Mouse (Mus musculus) Patski (cell line): ENCODE results near the gene Btg4. TPM values are rescaled to one million over a fixed set of nuclear protein-coding genes. Genes with fewer than 3 reads are reported as not detected.

Source experiments
- ATAC-seq: fragments of 100-300 bp; one replicate; pipeline ENCODE4 v1.8.0; 2021
- CTCF ChIA-PET: fragments of 350-600 bp; sonication (Branson Sonifier 250); formaldehyde crosslinking; loops from one replicate; lab custom pipeline; 2022; ENCODE audit warnings: inconsistent platforms; lab: Charles Lee
- POLR2A ChIA-PET: fragments of 350-600 bp; sonication (Branson Sonifier 250); formaldehyde crosslinking; loops from one replicate; lab custom pipeline; 2022; ENCODE audit warnings: antibody characterized with exemption, inconsistent platforms; lab: Charles Lee
- DNase-seq: peaks from one replicate; pipeline ENCODE4 v3.0.0-alpha.2; 2011; ENCODE audit warnings: low read depth, low spot score
- H3K27me3 ChIP-seq: fragments of 371-371 bp; one replicate; pipeline ENCODE4 v1.5.1; 2021
- CTCF ChIP-seq: fragments of 100-300 bp; IDR thresholded peaks from one replicate; pipeline ENCODE4 v1.5.1; 2021
- in situ Hi-C: fragments of 300-500 bp; cut with MboI; formaldehyde crosslinking; loops from 3 replicates; pipeline ENCODE4 v1.11.1; 2018; ENCODE audit warnings: low pct_unique_long_range_greater_than_20kb, mixed read lengths
- polyA plus RNA-seq: library from polyadenylated mRNA; unstranded; gene quantifications from one replicate; pipeline ENCODE4 v1.2.3, GENCODE M21; 2021

Btg4 gene
- polyA plus RNA-seq, 1 experiment from 2014 or later: not detected

DNA sequence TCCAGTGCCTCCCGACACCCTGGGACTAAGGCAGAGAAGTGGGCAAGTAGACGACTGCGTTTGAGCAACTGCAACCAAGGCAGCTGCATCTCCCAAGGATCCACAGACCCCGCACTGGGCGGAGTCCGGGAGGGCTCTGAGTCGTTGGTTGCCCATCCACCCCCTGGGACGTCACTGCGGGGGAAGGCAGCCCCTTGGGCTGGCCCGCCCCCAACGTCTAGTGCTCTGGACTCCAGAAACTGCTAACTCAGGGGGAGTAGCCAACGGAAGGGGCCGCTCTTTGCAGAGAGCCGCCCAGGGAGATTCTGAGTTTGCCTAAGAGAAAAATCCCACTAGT lies 16.2 kb downstream of the Btg4 start, which contains the start of gene Layn:
Gene Layn, minus strand, starts transcription at position 116 of the 337 bp plus-strand sequence.
- in situ Hi-C loops: no loop called here
- no peak for ATAC-seq
- DNase-seq: no peak
- ChIA-PET POLR2A (no interaction called here), CTCF (no interaction called here)
- H3K27me3 ChIP-seq: peaks cover 19% of the 10 kb centered on the region
- TF ChIP-seq CTCF: no peak

DNA sequence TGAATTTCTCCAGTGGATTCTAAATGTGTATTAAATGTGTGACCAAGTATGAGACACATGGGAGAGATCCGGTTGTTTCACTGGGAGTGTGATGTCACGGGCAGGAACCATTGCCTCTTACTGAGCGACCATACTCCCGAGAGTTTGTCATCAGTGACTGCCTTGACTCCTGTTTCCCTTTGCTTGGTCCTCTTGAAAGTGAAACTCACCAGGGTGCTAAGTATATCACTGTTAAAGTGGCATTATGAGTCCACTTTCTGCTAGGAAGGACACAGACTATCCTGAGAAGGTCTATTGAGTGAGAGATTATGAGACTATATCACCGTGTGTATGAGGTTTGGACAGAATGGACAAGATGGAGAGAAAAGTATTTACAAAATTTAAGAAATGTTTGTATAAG lies 20.9 kb downstream of the Btg4 start:
- TF ChIP-seq CTCF: no peak
- peaks cover 18% of the 10 kb centered on the region for H3K27me3 ChIP-seq
- DNase-seq: no peak
- in situ Hi-C loops: no loop called here
- POLR2A ChIA-PET: no interaction called here
- CTCF ChIA-PET: no interaction called here
- no peak for ATAC-seq

DNA sequence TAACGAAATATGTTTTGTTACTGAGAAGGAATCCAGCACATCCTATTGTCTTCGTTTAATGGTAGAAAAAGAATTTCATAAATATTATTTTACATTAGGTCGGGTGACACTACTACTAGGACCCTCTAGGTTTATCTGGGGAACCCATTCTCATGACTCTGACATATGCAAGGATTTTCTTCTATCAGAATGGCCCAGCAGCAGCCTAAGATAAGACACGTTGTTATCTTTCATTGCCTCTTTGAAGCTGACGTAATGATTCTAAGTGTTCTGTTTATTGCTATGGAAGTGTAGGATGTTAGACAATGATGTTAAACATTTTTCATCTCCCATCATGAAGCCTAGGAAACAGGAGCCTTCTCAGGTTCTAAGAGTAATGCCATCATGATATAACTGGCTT lies 33.0 kb downstream of the Btg4 start:
- CTCF ChIA-PET: interaction anchor here (1.4 kb wide), 1 partner anchor 8 kb away, joined by 3 read pairs; the partner anchor contains the start of gene 4833427G06Rik
- in situ Hi-C loops: no loop called here
- POLR2A ChIA-PET: no interaction called here
- ATAC-seq (no peak), DNase-seq (no peak)
- no peak for TF ChIP-seq CTCF
- peaks cover 39% of the 10 kb centered on the region for H3K27me3 ChIP-seq

DNA sequence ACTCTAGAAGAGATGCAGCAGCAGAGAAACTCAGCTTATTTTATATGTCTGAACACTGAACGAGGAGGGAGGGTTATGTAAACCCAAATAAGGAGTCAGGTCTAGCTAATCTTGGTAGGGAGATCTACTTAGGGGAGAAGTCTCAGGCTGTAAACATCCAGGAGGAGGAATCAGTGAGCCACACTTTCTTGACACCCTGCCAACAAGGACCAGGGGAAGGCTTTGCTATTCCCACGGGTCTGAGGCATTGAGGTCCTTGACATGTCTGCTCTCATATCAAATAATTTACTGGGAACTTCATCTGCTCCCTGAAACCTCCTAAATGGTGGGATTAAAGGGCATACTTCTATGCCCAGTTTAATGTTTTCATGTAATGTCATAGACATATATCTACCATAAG lies 35.6 kb downstream of the Btg4 start:
- CTCF ChIA-PET: no interaction called here
- POLR2A ChIA-PET: interaction anchor here (0.8 kb wide), 1 partner anchor 191 kb away, joined by 7 read pairs; no protein-coding TSS in a partner anchor
- DNase-seq: no peak
- ATAC-seq: no peak
- TF ChIP-seq CTCF: no peak
- peaks cover 25% of the 10 kb centered on the region for H3K27me3 ChIP-seq
- in situ Hi-C loops: no loop called here

DNA sequence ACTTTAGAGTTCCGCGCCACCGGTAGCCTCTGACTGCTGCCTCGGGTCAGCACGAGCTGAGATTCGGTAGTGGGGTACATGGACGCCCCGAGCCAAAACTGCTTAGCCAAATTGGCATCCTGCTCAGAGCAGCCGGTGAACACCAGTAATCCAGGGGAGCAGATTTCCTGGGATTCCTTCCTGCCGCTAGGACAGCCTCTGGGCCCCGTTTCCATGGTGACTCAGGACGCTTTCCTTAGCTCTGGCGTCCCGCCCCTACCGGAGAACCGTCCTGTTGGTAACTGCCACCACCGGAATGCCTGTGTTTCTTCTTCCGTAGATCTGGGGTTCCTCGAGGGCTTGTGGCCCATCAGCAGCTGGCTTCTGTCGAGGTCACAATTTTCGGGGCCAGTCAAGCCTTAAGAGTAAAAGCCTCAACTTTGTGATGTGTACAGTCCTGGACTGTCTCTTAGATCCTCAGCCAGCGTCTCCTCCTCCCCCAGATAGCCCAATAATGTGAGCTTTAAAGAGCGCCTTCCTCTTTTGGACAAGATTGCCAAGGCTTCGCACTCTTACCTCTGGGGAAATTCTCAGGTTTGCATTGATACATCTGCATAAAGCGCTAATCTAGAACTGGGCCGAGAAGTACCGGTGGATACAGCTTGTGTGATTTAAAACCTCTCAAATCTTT lies 41.2 kb downstream of the Btg4 start, which contains the start of gene 4833427G06Rik:
Gene 4833427G06Rik, minus strand, starts transcription at position 323 of the 670 bp plus-strand sequence.
- DNase-seq (no peak), ATAC-seq (no peak)
- in situ Hi-C loops: no loop called here
- ChIA-PET POLR2A (interaction anchor here (0.6 kb wide), 1 partner anchor 18 kb away, joined by 3 read pairs; no protein-coding TSS in a partner anchor), CTCF (interaction anchor here (0.7 to 1.2 kb wide), 2 partner anchors 9 to 13 kb away, joined by 3 read pairs; no protein-coding TSS in a partner anchor)
- H3K27me3 ChIP-seq: peaks cover 15% of the 10 kb centered on the region
- TF ChIP-seq CTCF: no peak

DNA sequence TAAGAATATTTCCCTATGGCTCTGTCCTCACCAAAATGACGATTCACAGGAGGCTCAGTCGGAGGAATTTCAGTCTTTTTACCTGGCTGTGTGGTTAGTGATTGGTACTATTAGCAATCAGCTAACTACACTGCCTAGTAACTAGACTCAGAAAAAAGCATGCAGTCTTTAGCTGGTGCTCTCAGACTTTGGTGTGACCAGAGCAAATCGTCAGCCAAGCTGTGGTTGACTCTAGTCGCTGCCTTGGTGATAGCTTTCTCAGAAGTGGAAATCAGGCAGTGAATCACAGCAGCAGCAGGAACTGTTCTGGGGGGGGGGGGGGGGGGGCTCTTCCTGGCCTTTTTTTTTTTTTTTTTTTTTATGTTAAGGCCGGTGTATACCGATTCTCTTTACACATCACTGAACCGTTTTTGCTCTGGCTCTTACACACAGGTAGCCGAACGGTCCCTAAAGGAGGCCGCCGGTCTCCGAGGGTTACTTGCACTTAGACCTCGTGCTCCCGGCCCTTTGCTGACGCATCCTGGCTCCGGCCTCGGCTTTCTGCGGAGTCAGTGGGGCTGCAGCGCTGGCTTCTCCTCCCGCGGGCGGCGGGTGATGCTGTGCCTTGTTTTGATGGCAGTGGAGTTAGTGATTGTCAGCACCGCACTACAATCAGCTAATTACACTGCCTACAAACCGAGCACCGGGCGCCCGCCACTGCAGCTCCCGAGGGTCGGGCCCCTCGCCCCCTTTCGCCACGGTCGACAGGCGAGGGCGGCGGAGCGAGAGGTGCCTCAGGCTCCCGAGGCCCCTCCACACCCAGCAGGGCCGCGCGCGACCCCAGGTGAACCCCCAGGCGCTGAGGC lies 42.5 kb downstream of the Btg4 start:
- ATAC-seq: no peak
- in situ Hi-C loops: no loop called here
- CTCF ChIA-PET: interaction anchor here (0.7 kb wide), 1 partner anchor 64 kb away, joined by 3 read pairs; no protein-coding TSS in a partner anchor
- H3K27me3 ChIP-seq: peaks cover 18% of the 10 kb centered on the region
- DNase-seq: no peak
- no peak for TF ChIP-seq CTCF
- POLR2A ChIA-PET: interaction anchor here (0.6 kb wide), 1 partner anchor 19 kb away, joined by 3 read pairs; no protein-coding TSS in a partner anchor

DNA sequence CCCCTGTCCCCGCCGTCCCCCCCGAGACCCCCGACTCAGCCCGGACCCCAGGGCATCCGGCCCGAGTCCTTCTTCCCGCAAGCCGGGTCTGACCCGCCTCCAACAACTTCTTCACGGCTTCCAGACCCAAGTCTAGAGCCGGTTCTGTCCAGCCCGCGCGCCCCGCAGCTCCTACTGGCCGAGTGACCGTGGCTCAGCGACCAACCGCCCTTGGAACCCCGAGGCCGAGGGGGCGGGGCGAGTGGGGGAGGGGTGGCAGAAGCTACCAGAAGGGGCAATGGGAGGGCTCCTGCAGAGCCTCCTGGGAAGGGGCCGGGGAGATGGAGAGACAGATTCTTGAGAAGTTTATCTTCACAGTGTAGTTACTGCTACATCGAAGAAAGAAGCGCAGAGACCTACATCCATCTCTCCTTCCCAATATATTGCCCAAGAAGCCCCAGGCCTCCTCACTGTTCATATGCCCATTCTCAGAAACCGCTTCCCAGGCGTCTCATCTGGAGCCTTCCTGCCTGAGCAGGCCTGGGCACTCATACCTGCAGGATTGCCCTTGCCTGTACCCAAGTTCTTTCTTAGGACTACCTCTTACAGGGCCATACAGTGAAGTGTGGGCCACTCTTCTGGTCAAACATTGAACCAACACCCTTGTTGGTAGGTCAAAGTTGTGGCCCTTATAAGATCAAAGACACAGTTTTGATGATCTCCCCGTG lies 43.3 kb downstream of the Btg4 start:
- ChIA-PET CTCF (no interaction called here), POLR2A (no interaction called here)
- DNase-seq (no peak), ATAC-seq (no peak)
- peaks cover 26% of the 10 kb centered on the region for H3K27me3 ChIP-seq
- in situ Hi-C loops: no loop called here
- no peak for TF ChIP-seq CTCF

DNA sequence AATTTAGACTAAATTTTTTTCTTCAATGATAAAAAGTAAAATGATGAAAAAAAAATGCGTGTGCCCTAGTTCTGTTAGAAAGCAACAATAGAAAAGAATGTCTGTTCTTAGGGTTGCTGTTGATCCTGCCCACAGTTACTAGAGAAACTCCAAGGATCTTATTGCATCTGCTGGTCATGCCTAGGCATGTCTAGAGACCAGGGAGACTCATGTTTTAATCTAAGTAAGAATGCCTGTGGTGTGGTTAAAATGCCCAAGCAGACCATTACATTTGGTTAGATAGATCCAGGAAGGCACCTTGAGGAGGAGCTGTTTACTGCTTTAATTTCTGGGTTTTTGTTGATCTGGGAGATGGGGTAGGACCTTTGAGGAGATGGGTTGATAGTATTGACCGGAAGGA lies 45.0 kb downstream of the Btg4 start:
- ChIA-PET CTCF (interaction anchor here (1.2 kb wide), 1 partner anchor 16 kb away, joined by 3 read pairs; no protein-coding TSS in a partner anchor), POLR2A (interaction anchor here (0.7 kb wide), 1 partner anchor 758 kb away, joined by 3 read pairs; no protein-coding TSS in a partner anchor)
- ATAC-seq (no peak), DNase-seq (no peak)
- TF ChIP-seq CTCF: no peak
- H3K27me3 ChIP-seq: peaks cover 38% of the 10 kb centered on the region
- in situ Hi-C loops: no loop called here

DNA sequence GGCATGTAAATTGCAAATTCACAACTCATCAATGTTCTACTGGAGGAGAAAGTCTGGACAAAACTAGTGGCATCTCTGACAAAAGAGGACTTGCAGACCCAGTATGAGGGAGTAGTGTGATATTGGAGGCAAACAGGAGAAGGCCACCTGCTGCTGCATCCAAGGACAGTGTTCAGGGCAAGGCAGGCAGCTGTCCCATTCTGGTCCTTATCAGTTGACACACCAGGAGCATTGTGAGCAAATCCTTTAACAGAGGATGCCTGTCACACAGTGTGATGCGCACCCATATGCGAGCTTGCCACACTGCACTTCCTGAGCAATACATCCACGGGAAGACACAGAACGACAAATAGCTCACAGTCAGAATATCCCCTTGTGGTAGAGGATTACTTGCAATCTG lies 54.1 kb downstream of the Btg4 start:
- CTCF ChIA-PET: no interaction called here
- peaks cover 46% of the 10 kb centered on the region for H3K27me3 ChIP-seq
- DNase-seq: no peak
- in situ Hi-C loops: no loop called here
- POLR2A ChIA-PET: interaction anchor here (0.7 kb wide), 1 partner anchor 456 kb away, joined by 10 read pairs; no protein-coding TSS in a partner anchor
- no peak for ATAC-seq
- TF ChIP-seq CTCF: no peak

DNA sequence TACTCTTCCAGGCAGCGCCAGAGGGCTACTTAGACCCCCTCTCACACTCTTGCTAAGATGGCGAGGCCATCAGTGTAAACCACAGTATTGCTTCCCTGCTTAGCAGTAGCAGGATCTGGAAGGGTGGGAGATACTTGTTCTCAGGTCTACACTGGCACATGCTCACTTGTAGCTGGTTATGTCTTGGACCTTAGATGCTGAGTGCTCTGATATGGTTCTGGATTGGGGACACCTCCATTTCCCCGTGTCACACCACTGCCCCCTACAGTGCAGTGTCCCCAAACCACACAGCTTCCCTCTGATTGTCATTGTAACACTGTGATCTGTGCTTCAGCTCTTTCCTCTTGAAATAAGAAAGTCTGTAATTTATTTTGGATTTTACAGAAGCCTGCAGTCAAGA lies 76.3 kb downstream of the Btg4 start:
- peak; percentile 68 for TF ChIP-seq CTCF
- ChIA-PET CTCF (interaction anchor here (0.8 kb wide), 1 partner anchor 9 kb away, joined by 3 read pairs; no protein-coding TSS in a partner anchor), POLR2A (interaction anchor here (0.7 kb wide), 1 partner anchor 236 kb away, joined by 3 read pairs; no protein-coding TSS in a partner anchor)
- in situ Hi-C loops: loop anchor here (5.0 kb wide), 1 partner anchor 345 kb away; no protein-coding TSS in a partner anchor
- DNase-seq: no peak
- peaks cover 4% of the 10 kb centered on the region for H3K27me3 ChIP-seq
- ATAC-seq: no peak
